Mouse (Mus musculus): ENCODE results near the gene Tprn. TPM values are rescaled to one million over a fixed set of nuclear protein-coding genes. Genes with fewer than 3 reads are reported as not detected.

The Tprn gene
- total RNA-seq, 2 experiments from 2014 or later = 10.8 to 14.6 TPM

DNA sequence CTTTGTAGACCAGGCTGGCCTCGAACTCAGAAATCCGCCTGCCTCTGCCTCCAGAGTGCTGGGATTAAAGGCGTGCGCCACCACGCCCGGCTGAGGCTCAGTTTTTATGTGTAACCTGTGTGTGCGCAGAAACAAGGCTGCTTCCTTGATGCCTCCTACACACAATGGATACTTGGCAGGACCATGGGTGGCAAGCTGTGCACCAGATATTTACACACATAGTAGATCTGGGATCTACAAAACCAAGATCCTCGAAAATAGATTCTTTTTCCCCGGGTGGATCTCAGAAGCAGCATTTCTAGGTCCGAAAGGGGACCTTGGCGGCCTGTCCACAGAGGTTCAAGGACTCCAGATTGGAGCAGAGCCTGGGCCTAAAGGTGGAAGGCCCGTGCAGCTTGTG is 548 bp upstream of the Tprn start:
- intact Hi-C loops (cut with DNase I) = no loop called here
- DNase-seq (ENCODE audit: extremely low spot score in 1 of 2, low spot score in 2 of 2) = no peak

DNA sequence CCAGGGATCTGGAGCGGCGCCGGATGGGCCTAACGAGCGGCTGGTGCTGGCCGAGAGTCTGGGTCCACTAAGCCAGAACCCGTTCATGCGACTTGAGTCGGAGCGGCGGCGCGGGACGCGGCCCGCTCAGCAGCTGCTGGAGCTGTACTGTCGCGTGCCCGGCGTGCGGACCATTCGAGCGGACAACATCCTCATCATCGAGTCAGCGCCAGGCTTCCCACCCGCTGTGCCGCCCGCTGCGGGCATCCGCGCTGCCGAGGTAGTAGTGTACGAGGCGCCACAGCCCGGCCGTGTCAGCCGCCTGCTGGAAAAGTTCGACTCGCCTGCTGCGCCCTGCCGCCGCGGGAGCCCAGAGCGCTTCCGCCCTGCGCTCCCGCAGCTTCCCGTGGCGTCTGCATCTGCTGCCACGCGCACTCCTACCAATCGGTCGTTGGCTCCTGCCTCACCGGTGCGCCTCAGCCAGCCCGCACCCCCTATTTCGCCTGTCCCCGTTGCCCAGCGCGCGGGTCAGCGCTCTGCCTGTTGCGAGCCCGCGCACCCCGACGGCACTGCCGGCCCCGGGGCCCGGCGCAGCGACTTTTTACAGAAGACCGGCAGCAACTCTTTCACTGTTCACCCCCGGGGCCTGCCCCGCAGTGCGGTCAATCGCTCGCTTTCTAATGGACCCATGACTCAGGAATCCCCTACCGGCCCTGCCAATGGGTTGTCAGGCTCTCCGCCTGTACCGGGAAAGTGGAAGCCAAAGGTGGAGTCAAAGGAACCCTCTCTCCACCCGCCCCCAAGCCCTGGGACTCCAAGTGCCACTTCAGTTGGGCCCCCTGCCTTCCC is 591 bp downstream of the Tprn start:
- intact Hi-C loops (cut with DNase I) = no loop called here
- DNase-seq (ENCODE audit: extremely low spot score in 1 of 2, low spot score in 2 of 2) = peak in 1 of 2 experiments; percentile 72

DNA sequence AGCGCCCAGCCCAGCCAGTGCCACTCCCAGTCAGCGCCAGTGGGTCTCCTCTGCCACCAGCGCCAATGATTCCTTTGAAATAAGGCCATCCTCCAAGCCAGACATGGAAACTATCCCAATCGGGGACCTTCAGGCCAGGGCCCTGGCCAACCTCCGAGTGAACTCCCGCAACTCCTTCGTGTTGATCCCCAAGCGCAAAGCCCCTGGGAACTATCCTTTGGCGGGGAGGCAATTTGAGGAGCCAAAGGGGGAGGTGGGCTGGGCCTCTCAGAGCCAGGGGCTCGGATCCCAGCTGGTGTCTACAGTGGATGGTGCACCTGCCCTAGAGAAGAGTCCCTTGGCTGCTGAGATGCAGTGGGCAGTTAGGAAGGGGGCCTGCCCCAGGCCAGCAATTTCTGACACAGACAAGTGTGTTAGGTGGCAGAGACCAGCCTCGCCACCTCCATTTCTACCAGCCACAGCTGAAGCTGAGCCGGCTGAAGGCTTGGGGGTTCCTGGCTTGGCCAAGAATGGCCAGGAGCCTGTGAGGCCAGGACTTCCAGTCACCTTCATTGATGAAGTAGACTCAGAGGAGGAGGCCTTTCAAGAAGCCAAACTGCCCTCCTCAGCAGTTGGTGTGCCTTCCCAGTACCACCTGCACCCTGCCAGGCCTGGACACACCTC is 1.3 kb downstream of the Tprn start:
- intact Hi-C loops (cut with DNase I) = no loop called here

DNA sequence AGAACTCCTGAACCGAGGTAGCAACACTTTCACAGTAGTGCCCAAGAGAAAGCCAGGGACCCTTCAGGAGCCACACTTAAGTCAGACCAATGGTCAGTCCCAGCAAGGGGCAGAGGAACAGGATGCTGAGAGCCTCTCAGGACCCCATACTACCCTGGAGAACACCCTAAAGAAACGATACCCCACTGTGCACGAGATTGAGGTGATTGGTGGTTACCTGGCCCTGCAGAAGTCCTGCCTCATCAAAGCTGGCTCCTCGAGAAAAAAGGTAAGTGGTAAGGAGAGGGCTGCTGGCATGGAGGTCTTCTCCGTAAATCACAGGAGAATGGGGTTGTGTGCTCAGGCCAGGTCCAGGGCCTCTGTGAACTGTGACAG is 1.9 kb downstream of the Tprn start:
- intact Hi-C loops (cut with DNase I) = no loop called here

More for the DNA sequence above, 1.3 kb downstream of the Tprn start:
- DNase-seq (ENCODE audit: extremely low spot score in 1 of 2, low spot score in 2 of 2) = no peak

GRCm38 (mm10) chr2:25264851-25265250 is 2.4 kb downstream of the Tprn start:
- intact Hi-C loops (cut with DNase I) = no loop called here

More for the DNA sequence above, 1.9 kb downstream of the Tprn start:
- no peak for DNase-seq (ENCODE audit: extremely low spot score in 1 of 2, low spot score in 2 of 2)

GRCm38 (mm10) chr2:25265897-25266656 is 3.7 kb downstream of the Tprn start:
- intact Hi-C loops (cut with DNase I) = no loop called here
- DNase-seq (ENCODE audit: extremely low spot score in 1 of 2, low spot score in 2 of 2) = no peak

More at GRCm38 (mm10) chr2:25264851-25265250, 2.4 kb downstream of the Tprn start:
- no peak for DNase-seq (ENCODE audit: extremely low spot score in 1 of 2, low spot score in 2 of 2)

- DNase-seq (ENCODE audit: extremely low spot score in 1 of 2, low spot score in 2 of 2) = peak in 1 of 2 experiments; percentile 71
- intact Hi-C loops (cut with DNase I) = no loop called here
These were observed 4.3 kb downstream of the Tprn start for GRCm38 (mm10) chr2:25266720-25267119.

DNA sequence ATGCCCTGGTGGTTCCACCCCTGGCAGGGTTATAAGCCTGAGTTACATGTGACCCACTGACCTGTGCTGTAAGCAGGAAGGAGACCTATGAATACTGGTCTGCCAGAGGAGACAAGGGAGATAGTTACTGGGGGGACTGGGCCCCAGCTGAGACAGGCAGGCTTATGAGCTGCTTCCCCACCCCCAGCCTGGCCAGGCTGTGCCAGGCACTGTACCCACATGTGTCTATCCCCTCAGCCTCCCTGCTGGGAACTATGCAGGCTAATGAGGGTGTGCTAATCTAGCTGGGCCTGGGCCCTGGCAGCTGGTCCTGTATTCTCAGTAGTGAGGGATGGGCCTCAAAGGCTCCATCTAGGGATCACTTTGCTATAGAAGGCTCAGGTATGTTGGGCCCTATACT is 4.8 kb downstream of the Tprn start:
- no peak for DNase-seq (ENCODE audit: extremely low spot score in 1 of 2, low spot score in 2 of 2)
- intact Hi-C loops (cut with DNase I) = no loop called here

DNA sequence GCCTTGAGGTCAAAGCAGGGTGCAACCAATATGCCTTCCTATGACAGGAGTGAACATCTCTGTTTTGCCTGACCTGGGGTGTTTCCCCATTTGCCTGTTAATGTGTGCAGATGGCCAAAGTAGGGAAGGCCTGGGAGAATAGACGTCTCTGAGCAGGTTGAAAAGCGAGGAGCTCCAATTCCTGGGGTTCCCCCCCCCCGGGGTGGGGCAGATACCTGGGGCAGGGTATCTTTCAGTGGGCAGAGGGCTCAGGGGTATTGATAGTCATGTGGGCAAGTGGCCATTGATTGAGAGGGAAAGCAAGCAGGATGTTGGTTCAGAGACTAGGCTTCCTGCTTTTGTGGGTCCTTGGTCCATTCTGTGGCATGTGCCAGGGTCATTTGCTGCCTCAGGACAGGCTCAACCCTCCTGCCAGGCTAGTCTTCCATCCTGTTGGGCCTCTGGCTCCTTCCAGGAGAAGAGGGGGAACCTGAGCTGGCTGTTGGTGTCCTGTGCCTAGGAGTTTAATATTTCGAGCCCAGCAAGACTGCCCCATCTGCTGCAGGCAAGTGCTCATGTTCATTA is 5.4 kb downstream of the Tprn start:
- no peak for DNase-seq (ENCODE audit: extremely low spot score in 1 of 2, low spot score in 2 of 2)
- intact Hi-C loops (cut with DNase I) = no loop called here

- peak; percentile 96 to 99 for DNase-seq (ENCODE audit: extremely low spot score in 1 of 2, low spot score in 2 of 2)
- intact Hi-C loops (cut with DNase I) = no loop called here
These were observed 9.6 kb downstream of the Tprn start, which contains the start of the genes Ssna1 and Anapc2 for GRCm38 (mm10) chr2:25271827-25272511. TSS of gene Ssna1 (minus strand) at chr2:25272438. TSS of gene Anapc2 (plus strand) at chr2:25272478.

DNA sequence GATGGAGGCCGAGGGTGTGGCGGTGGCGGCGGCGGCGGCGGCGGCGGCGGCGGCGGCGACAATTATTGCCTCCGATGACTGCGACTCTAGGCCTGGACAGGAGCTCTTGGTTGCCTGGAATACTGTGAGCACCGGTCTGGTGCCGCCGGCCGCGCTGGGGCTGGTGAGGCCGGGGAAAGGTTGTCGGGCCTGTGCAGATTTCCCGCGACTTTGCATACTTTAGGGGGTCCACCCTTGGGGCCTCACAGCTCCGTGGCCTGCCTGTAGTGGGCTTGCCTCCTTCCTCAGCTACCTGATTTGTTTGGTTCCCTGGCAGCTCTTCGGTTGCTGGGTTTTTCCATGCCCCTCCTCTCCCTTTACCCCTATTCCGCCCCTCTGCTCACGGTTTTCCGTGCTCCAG is 10.1 kb downstream of the Tprn start:
- intact Hi-C loops (cut with DNase I) = no loop called here
- DNase-seq (ENCODE audit: extremely low spot score in 1 of 2, low spot score in 2 of 2) = no peak

DNA sequence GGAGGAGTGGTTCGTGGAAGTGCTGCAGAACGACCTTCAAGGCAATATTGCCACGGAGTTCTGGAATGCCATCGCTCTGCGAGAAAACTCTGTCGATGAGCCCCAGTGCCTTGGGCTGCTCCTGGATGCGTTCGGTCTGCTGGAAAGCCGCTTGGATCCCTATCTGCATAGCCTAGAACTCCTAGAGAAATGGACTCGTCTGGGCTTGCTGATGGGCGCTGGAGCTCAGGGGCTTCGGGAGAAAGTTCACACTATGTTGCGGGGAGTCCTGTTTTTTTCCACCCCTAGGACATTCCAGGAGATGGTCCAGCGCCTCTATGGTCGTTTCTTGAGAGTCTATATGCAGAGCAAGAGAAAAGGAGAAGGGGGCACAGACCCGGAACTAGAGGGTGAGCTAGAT is 10.6 kb downstream of the Tprn start:
- intact Hi-C loops (cut with DNase I) = no loop called here
- no peak for DNase-seq (ENCODE audit: extremely low spot score in 1 of 2, low spot score in 2 of 2)

- intact Hi-C loops (cut with DNase I) = loop anchor here (5.0 kb wide), 1 partner anchor 48 kb away; no protein-coding TSS in a partner anchor
- DNase-seq (ENCODE audit: extremely low spot score in 1 of 2, low spot score in 2 of 2) = peak in 1 of 2 experiments; percentile 88
These were observed 16.8 kb downstream of the Tprn start for GRCm38 (mm10) chr2:25278928-25279882.

DNA sequence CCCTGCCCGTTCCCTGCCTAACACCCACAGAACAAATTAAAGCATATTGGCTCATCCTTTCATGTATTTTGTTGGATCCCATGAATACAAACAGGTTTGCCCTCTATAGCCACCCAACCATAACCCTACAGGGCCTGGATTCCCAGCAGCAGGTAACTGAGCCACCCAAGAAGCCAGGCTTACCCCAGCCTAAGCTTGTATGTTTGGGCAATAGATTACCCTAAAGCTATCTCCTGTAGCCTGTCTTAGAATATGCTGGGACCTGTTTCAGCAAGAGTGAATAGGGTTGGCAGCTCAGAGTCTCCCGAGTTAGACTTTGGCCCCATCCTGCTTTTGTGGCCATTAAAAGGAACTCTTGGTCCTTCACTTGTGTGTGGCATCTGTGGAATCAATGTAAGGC is 23.1 kb downstream of the Tprn start:
- intact Hi-C loops (cut with DNase I) = no loop called here
- DNase-seq (ENCODE audit: extremely low spot score in 1 of 2, low spot score in 2 of 2) = no peak

DNA sequence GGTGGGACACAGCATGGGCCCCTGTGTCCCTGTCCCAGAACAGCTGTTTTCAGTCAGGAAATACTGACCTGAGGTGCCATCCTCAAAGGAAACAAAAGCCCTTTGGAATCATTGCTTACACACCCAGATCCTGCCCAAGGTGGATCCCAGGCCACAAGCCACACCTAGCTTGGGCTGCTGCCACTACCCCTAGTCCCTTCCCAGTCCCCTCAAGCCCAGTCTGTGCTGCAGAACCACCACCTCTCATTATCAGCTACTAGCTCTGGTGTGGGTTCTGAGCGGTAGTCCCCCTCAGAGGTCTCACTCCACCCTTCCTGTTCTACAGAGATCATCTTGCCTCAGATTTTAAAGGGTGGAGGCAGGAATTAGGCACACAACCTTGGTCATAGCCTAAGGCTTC is 23.9 kb downstream of the Tprn start:
- DNase-seq (ENCODE audit: extremely low spot score in 1 of 2, low spot score in 2 of 2) = no peak
- intact Hi-C loops (cut with DNase I) = no loop called here

GRCm38 (mm10) chr2:25286837-25287636 is 24.6 kb downstream of the Tprn start:
- intact Hi-C loops (cut with DNase I) = no loop called here
- DNase-seq (ENCODE audit: extremely low spot score in 1 of 2, low spot score in 2 of 2) = no peak
